Mouse (Mus musculus) midbrain, embryonic 10.5 days (tissue): ENCODE data around the gene Nmd3. TPM values are rescaled to one million over a fixed set of nuclear protein-coding genes. Genes with fewer than 3 reads are reported as not detected.
A peak's percentile ranks its signal among the peaks of the same experiment; 100 is the strongest.

Source experiments
- DNase-seq: peaks from one replicate; pipeline ENCODE4 v3.0.0-alpha.2; 2017; ENCODE audit warnings: low spot score
- H3K27ac ChIP-seq: fragments of 300-500 bp; sonication (generic); replicated peaks from 2 replicates; pipeline ENCODE4 v1.5.1; 2016; ENCODE audit warnings: mild to moderate bottlenecking
- H3K27me3 ChIP-seq: fragments of 300-500 bp; sonication (generic); 2 replicates; pipeline ENCODE4 v1.6.1; 2016; ENCODE audit warnings: low read depth, mild to moderate bottlenecking; ENCODE audit not compliant: poor library complexity, severe bottlenecking
- H3K36me3 ChIP-seq: fragments of 300-500 bp; sonication (generic); 2 replicates; pipeline ENCODE4 v1.6.1; 2016; ENCODE audit warnings: mild to moderate bottlenecking, moderate library complexity
- H3K4me1 ChIP-seq: fragments of 300-500 bp; sonication (generic); 2 replicates; pipeline ENCODE4 v1.6.1; 2016
- H3K4me3 ChIP-seq: fragments of 300-500 bp; sonication (generic); 2 replicates; pipeline ENCODE4 v1.5.1; 2016; ENCODE audit warnings: mild to moderate bottlenecking, moderate library complexity
- H3K9me3 ChIP-seq: fragments of 300-500 bp; sonication (generic); replicated peaks from 2 replicates; pipeline ENCODE4 v1.6.1; 2016; ENCODE audit warnings: mild to moderate bottlenecking
- WGBS: fragments of 180-500 bp; shearing (Covaris S2); methylation state at CpG from one replicate; pipeline ENCODE4 v1.1.7; 2016; 5-methylcytosine and 5-hydroxymethylcytosine counted together
- polyA plus RNA-seq: library from polyadenylated mRNA; unstranded; fragments of >200 nt; fragmentation: Nextera tagmentation; extraction: Ambion mirVana; gene quantifications from 2 replicates; pipeline ENCODE4 v1.2.1, GENCODE M21; 2016

Nmd3 gene
- polyA plus RNA-seq, 1 experiment from 2014 or later: 156 TPM

- Histone ChIP-seq H3K36me3 (peaks cover 32% of the 10 kb centered on the region), H3K4me1 (peaks cover 18% of the 10 kb centered on the region), H3K4me3 (peak overlapping the region; percentile 95), H3K9me3 (no peaks in the 10 kb centered on the region), H3K27me3 (no peaks in the 10 kb centered on the region), H3K27ac (peak overlapping the region; percentile 97)
- 42% methylated on average over 7 of the region's 7 CpGs for WGBS
- DNase-seq: no peak
Observed at GRCm38 (mm10) chr3:69723161-69723560, 1.4 kb downstream of the Nmd3 start.

- DNase-seq: no peak
- no peaks in the 10 kb centered on the region for H3K9me3 ChIP-seq
- H3K36me3 ChIP-seq: peaks cover 95% of the 10 kb centered on the region
- no peaks in the 10 kb centered on the region for H3K4me1 ChIP-seq
- H3K4me3 ChIP-seq: no peak overlapping the region
- no peaks in the 10 kb centered on the region for H3K27me3 ChIP-seq
- no peak overlapping the region for H3K27ac ChIP-seq
Observed at GRCm38 (mm10) chr3:69730930-69731329, 9.1 kb downstream of the Nmd3 start.

DNA sequence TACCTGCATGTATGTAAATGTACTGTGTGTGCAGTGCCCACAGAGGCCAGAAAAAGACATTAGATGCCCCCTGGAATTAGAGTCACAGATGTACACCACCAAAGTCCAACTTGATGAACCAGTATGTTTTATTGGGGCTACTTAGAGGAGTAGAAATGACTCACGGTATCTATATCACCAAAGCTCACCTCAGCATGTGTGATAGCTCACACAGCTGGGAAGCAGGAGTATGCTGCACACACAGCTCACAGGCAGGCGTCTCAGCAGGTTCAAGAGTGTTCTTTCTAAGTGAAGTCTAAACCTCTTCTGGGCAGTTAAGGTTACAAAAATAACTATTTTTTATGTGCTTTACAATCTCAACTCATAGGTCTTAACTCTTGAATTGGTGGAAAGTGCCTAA is 12.2 kb downstream of the Nmd3 start:
- no peaks in the 10 kb centered on the region for H3K9me3 ChIP-seq
- WGBS: 95% methylated on average over 2 of the region's 2 CpGs
- no peak overlapping the region for H3K4me3 ChIP-seq
- H3K27me3 ChIP-seq: no peaks in the 10 kb centered on the region
- H3K4me1 ChIP-seq: no peaks in the 10 kb centered on the region
- H3K27ac ChIP-seq: no peak overlapping the region
- DNase-seq: no peak
- H3K36me3 ChIP-seq: peaks cover 93% of the 10 kb centered on the region

DNA sequence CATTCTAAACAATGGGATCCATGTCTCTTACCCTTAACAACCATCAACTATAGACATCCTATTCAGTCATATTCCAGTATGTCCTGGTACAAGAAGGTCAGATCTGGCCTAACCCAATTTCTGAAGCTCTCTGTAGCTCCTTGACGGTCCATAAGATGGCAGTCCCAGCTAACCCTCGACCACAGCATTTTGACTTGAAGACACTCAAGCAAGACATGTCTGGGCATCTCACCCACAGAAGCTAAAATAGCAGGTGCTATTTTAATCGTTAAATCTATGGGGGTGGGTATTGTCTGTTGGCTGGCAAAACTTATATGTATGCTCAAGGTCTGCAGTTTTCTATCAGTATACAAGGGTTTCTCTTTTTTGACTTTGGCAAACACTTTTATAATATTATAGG is 33.4 kb downstream of the Nmd3 start:
- Histone ChIP-seq H3K27me3 (no peaks in the 10 kb centered on the region), H3K27ac (no peak overlapping the region), H3K36me3 (peaks cover 85% of the 10 kb centered on the region), H3K4me3 (no peak overlapping the region), H3K9me3 (no peaks in the 10 kb centered on the region), H3K4me1 (no peaks in the 10 kb centered on the region)
- WGBS: 89% methylated on average over 3 of the region's 3 CpGs
- DNase-seq: no peak

GRCm38 (mm10) chr3:69755968-69756367 is 34.2 kb downstream of the Nmd3 start:
- peaks cover 77% of the 10 kb centered on the region for H3K36me3 ChIP-seq
- no peaks in the 10 kb centered on the region for H3K27me3 ChIP-seq
- H3K9me3 ChIP-seq: no peaks in the 10 kb centered on the region
- no peaks in the 10 kb centered on the region for H3K4me1 ChIP-seq
- H3K27ac ChIP-seq: no peak overlapping the region
- DNase-seq: no peak
- H3K4me3 ChIP-seq: no peak overlapping the region
- WGBS: 88% methylated on average over 3 of the region's 3 CpGs

DNA sequence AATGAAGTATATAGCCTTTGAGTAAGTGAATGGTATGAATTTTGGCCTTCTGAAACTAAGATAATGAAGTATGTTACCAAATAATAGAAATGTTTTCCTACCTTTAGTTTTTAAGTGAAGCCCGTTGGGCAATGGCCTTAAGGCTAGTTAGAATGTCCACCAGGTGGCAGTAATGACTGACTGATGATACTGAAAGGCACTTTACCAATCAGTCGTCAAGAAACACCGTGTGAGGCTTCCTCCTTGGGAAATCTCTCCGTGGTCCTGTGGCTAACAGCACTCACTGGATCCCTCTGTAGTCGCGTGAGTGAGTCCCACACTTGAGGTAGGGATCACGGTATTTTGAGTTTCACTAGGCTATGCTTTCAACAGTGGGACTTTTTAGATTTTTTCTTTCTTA is 34.7 kb downstream of the Nmd3 start:
- 37% methylated on average over 7 of the region's 7 CpGs for WGBS
- H3K9me3 ChIP-seq: no peaks in the 10 kb centered on the region
- no peak overlapping the region for H3K4me3 ChIP-seq
- H3K27me3 ChIP-seq: no peaks in the 10 kb centered on the region
- peaks cover 72% of the 10 kb centered on the region for H3K36me3 ChIP-seq
- H3K27ac ChIP-seq: no peak overlapping the region
- H3K4me1 ChIP-seq: no peaks in the 10 kb centered on the region
- DNase-seq: peak; percentile 20

DNA sequence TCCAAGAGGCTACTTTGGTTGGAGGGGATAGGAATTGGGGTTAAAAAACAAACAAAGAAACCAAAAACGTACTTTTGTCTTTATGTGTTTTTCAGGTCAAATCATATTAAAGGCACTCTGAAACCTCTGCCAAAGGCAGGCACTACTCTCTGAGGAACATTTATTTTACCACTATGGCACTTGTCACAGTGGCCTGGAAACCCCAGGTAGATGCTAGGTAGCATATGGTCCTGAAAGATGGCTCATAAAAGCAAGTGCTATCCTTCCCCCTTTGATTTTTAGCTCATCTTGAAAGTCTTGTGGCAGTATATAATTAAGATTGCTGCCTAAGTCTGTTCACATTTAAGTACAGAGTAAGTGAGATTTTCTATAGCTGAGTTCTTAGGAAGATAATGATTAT is 35.7 kb downstream of the Nmd3 start:
- 85% methylated on average over 1 of the region's 1 CpGs for WGBS

GRCm38 (mm10) chr3:69760081-69760480 is 38.3 kb downstream of the Nmd3 start:
- 92% methylated on average over 6 of the region's 6 CpGs for WGBS
- H3K4me1 ChIP-seq: no peaks in the 10 kb centered on the region

More for the DNA sequence above, 35.7 kb downstream of the Nmd3 start:
- Histone ChIP-seq H3K9me3 (no peaks in the 10 kb centered on the region), H3K27ac (no peak overlapping the region), H3K4me3 (no peak overlapping the region), H3K36me3 (peaks cover 64% of the 10 kb centered on the region), H3K4me1 (no peaks in the 10 kb centered on the region), H3K27me3 (no peaks in the 10 kb centered on the region)
- no peak for DNase-seq

DNA sequence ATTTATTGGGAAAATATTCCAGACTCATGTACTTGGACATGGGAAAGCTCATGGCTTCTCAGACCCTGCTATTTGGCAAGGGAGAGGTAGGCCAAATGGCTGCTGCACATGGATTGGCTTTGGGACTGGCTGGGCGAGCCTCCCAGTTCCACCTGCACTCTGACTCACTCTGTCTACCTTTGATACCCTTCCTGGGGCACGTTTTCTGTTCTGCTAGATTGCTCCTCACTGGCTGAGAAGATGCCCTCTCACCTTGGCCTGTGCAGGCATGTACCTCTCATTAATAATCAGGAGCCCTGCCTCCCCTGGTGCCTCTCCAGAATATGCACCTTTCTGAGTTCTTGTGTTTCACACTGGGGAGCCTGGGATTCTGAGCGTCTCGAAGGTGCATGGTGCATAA is 39.4 kb downstream of the Nmd3 start:
- no peak overlapping the region for H3K4me3 ChIP-seq
- H3K27me3 ChIP-seq: no peaks in the 10 kb centered on the region
- DNase-seq: no peak
- H3K9me3 ChIP-seq: no peaks in the 10 kb centered on the region
- H3K36me3 ChIP-seq: peaks cover 50% of the 10 kb centered on the region
- H3K27ac ChIP-seq: no peak overlapping the region
- 83% methylated on average over 4 of the region's 4 CpGs for WGBS
- H3K4me1 ChIP-seq: no peaks in the 10 kb centered on the region

More at GRCm38 (mm10) chr3:69760081-69760480, 38.3 kb downstream of the Nmd3 start:
- DNase-seq: no peak
- H3K27ac ChIP-seq: no peak overlapping the region
- H3K36me3 ChIP-seq: peaks cover 47% of the 10 kb centered on the region
- no peaks in the 10 kb centered on the region for H3K9me3 ChIP-seq
- H3K27me3 ChIP-seq: no peaks in the 10 kb centered on the region
- no peak overlapping the region for H3K4me3 ChIP-seq

- Histone ChIP-seq H3K36me3 (peaks cover 47% of the 10 kb centered on the region), H3K27ac (no peak overlapping the region), H3K4me1 (no peaks in the 10 kb centered on the region), H3K9me3 (no peaks in the 10 kb centered on the region), H3K4me3 (no peak overlapping the region), H3K27me3 (no peaks in the 10 kb centered on the region)
- DNase-seq: no peak
- 92% methylated on average over 6 of the region's 6 CpGs for WGBS
Observed at GRCm38 (mm10) chr3:69762838-69763368, 41.1 kb downstream of the Nmd3 start.

DNA sequence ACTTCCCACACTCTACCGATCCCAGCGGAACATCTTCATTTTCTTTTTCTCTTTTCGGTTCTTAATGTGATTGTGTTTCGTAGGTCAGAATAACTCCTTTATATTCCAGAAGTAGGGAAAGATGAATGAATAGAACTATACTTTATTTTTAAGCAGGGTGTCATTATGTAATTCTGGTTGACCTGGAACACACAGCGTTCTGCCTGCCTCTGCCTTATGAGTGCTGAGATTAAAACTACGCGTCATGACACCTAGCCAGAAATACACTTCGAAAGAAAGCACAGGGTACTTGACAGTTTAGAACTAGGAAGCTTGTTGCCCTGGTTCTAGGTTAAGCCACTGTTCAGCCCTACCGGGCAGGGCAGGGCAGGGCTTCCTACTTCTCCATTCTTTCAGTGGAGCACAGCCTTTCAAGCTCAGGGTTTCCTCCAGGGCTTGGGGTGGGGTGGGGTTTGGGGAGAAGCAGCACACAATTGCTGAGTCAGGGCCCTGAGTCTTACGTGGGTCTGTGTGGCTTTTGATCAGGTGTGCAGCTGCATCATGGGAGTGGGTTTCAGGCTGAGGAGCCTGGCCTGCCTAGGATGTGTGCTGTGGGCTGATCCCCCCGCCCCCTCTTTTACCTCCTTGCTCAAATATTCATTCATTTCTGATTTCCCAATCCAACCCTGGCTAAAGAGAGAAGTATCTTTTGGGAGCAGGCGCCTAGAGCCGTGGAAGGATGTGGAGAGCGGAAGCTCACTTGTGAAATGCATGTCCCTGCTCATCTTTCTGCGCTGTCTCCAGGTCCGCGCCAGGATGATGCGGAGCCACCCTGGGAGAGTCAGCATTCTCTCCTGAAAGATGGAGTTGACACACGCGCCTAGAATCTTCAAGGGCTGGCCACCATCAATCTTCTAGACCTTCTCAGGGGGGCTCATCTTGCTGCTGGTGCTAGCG is 42.1 kb downstream of the Nmd3 start:
- H3K27ac ChIP-seq: no peak overlapping the region

DNA sequence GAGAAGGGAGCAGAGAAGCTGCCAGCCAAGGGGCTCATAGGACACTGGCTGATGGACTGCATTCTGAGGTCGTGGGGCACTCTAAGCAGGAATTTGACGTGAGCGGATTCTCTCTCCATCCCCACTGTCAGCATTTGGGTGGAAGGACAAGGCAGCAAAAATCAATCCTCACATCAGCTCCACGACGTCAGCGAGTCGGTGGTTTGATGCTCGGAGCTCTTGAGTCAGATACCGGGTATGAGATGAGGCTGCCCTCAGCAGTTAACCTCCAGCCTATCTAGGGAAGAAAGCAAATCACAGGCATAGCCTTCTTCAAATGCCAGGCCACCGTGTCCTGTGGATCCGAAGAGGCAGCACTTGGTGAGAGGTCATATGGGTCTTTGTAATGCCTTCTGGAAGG is 43.4 kb downstream of the Nmd3 start:
- no peaks in the 10 kb centered on the region for H3K27me3 ChIP-seq
- WGBS: 95% methylated on average over 11 of the region's 11 CpGs

More for the DNA sequence above, 42.1 kb downstream of the Nmd3 start:
- 92% methylated on average over 21 of the region's 21 CpGs for WGBS
- H3K36me3 ChIP-seq: peaks cover 37% of the 10 kb centered on the region
- H3K4me3 ChIP-seq: no peak overlapping the region
- no peak for DNase-seq
- no peaks in the 10 kb centered on the region for H3K4me1 ChIP-seq
- no peaks in the 10 kb centered on the region for H3K27me3 ChIP-seq
- H3K9me3 ChIP-seq: no peaks in the 10 kb centered on the region

GRCm38 (mm10) chr3:69769150-69769549 is 47.4 kb downstream of the Nmd3 start:
- Histone ChIP-seq H3K4me3 (no peak overlapping the region), H3K27ac (no peak overlapping the region), H3K4me1 (no peaks in the 10 kb centered on the region), H3K36me3 (peaks cover 26% of the 10 kb centered on the region), H3K9me3 (no peaks in the 10 kb centered on the region), H3K27me3 (no peaks in the 10 kb centered on the region)
- WGBS: 96% methylated on average over 4 of the region's 4 CpGs
- DNase-seq: no peak

More for the DNA sequence above, 43.4 kb downstream of the Nmd3 start:
- no peak for DNase-seq
- Histone ChIP-seq H3K4me3 (no peak overlapping the region), H3K27ac (no peak overlapping the region), H3K9me3 (no peaks in the 10 kb centered on the region), H3K36me3 (peaks cover 26% of the 10 kb centered on the region), H3K4me1 (no peaks in the 10 kb centered on the region)
